Mouse (Mus musculus) kidney, adult 2 months (tissue): ENCODE data around the gene Prkce.

Experiments
- CTCF ChIP-seq: fragments of 200-500 bp; conservative IDR thresholded peaks from 2 replicates; pipeline ENCODE4 v1.5.1; 2011; ENCODE audit warnings: low read depth, mild to moderate bottlenecking, control low read depth, low read length, moderate library complexity, mixed read lengths; ENCODE audit not compliant: insufficient read depth, insufficient read length
- POLR2A ChIP-seq: fragments of 200-500 bp; IDR thresholded peaks from one replicate; pipeline ENCODE4 v1.6.1; 2011; ENCODE audit warnings: low read depth, low read length, control low read depth

DNA sequence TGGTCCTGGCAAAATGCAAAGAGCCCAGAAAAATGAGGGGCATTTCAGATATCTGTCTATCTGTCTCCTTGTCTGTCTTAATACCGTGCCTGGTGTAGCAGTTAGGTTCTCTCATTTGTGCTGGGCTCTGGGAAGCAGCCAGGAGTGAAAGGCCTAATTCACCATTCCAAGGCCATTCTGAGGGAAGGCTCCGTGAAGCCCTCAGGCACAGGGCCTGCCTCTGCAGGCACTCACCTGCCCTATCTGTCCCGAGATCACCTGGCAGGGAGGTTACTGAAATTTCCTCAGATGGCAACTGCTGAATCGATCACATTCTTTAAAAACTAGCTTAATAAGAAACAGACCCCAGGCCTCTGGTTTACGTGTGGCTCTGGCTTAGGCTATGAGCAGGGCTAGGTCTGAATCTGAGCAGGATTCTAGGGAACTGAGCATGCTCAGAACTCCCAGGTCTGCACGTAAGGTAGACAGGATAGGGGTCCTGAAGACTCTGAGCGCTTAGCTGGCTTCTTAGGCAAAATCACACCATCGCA lies 326.4 kb downstream of the Prkce start:
- no peak for TF ChIP-seq CTCF
- TF ChIP-seq POLR2A: no peak
